Mouse (Mus musculus): ENCODE measurements around the gene Camk1g. TPM values are rescaled to one million over a fixed set of nuclear protein-coding genes. Genes with fewer than 3 reads are reported as not detected.

The Camk1g gene
- polyA plus RNA-seq, 1 experiment from 2014 or later = 0.86 TPM

GRCm38 (mm10) chr1:193390004-193390403, 19.9 kb upstream of the Camk1g start:
- Histone ChIP-seq H3K36me3 (no peaks in the 10 kb centered on the region), H3K9ac (no peak overlapping the region), H3K4me2 (no peak overlapping the region), H3K9me3 (replicated peaks) (no peaks in the 10 kb centered on the region), H3K4me1 (no peaks in the 10 kb centered on the region), H3K4me3 (no peak overlapping the region), H3K27ac (no peak overlapping the region), H3K27me3 (replicated peaks) (no peaks in the 10 kb centered on the region)
- 56% methylated on average over 12 of the region's 12 CpGs for WGBS (ENCODE audit: insufficient replicate concordance)
- ATAC-seq = no peak

DNA sequence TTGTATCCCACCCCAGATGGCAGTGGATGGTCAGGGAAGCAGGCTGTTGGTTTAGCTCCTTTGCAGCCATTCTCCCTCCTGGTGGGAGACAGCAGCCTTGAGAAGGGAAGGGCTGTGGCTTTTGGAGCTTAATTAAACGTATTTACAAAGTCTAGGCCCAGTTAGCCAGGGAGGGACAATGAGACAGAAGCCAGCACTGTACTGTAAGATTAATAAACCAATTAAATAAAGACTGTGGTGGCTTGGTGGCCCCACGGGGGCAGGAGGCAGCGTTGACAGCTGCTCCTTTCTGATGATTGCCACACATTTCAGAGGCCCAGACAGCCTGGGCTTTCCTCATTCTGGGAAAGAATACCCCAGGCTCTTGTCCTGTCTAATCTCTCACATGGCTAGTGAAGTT, 19.4 kb upstream of the Camk1g start:
- H3K9ac ChIP-seq = no peak overlapping the region
- H3K9me3 ChIP-seq (replicated peaks) = no peaks in the 10 kb centered on the region
- no peaks in the 10 kb centered on the region for H3K36me3 ChIP-seq
- H3K4me2 ChIP-seq = no peak overlapping the region
- ATAC-seq = no peak
- H3K27me3 ChIP-seq (replicated peaks) = no peaks in the 10 kb centered on the region
- no peaks in the 10 kb centered on the region for H3K4me1 ChIP-seq
- no peak overlapping the region for H3K4me3 ChIP-seq
- 23% methylated on average over 3 of the region's 3 CpGs for WGBS (ENCODE audit: insufficient replicate concordance)
- no peak overlapping the region for H3K27ac ChIP-seq

GRCm38 (mm10) chr1:193387241-193387640, 17.1 kb upstream of the Camk1g start:
- no peak for ATAC-seq
- no peaks in the 10 kb centered on the region for H3K27me3 ChIP-seq (replicated peaks)
- H3K27ac ChIP-seq = no peak overlapping the region
- 43% methylated on average over 2 of the region's 2 CpGs for WGBS (ENCODE audit: insufficient replicate concordance)
- no peaks in the 10 kb centered on the region for H3K9me3 ChIP-seq (replicated peaks)
- no peak overlapping the region for H3K4me3 ChIP-seq
- peaks cover 2% of the 10 kb centered on the region for H3K4me1 ChIP-seq
- H3K36me3 ChIP-seq = no peaks in the 10 kb centered on the region
- no peak overlapping the region for H3K9ac ChIP-seq
- H3K4me2 ChIP-seq = no peak overlapping the region

DNA sequence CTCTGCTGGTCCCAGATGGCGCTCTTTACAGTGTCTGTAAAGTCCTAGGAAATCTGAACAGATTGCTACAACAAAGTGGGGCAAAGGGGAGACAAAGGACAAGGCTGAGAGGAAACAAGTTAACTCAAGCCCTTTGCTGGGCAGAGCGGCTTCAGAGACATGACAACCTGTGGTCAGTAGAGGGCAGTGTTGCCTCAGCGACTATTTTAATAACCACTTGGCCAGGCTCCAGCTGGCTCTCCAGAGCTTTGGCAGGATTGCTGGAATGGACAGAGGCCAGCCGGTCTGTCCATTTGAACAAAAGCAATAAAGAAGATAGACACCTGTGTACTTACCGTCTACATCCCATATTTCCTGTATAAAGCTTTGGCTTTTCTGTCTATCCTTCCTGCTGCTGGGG, 16.0 kb upstream of the Camk1g start:
- ATAC-seq = no peak
- WGBS (ENCODE audit: insufficient replicate concordance) = 2% methylated on average over 5 of the region's 5 CpGs

GRCm38 (mm10) chr1:193382841-193383462, 12.9 kb upstream of the Camk1g start:
- H3K4me1 ChIP-seq = peaks cover 7% of the 10 kb centered on the region
- H3K4me2 ChIP-seq = peak overlapping the region; percentile 68
- peak; percentile 66 for ATAC-seq
- H3K36me3 ChIP-seq = no peaks in the 10 kb centered on the region
- no peak overlapping the region for H3K27ac ChIP-seq
- peaks cover 15% of the 10 kb centered on the region; the same call in 1 of the 2 replicates for H3K27me3 ChIP-seq (replicated peaks)
- H3K9me3 ChIP-seq (replicated peaks) = no peaks in the 10 kb centered on the region
- H3K4me3 ChIP-seq = peak overlapping the region; percentile 48
- H3K9ac ChIP-seq = peak overlapping the region; percentile 19; the same call in 1 of the 2 replicates
- 6% methylated on average over 8 of the region's 8 CpGs for WGBS (ENCODE audit: insufficient replicate concordance)

More for the DNA sequence above, 16.0 kb upstream of the Camk1g start:
- Histone ChIP-seq H3K36me3 (no peaks in the 10 kb centered on the region), H3K9ac (no peak overlapping the region), H3K27ac (no peak overlapping the region), H3K4me1 (peaks cover 7% of the 10 kb centered on the region), H3K4me3 (no peak overlapping the region), H3K9me3 (replicated peaks) (no peaks in the 10 kb centered on the region), H3K4me2 (no peak overlapping the region), H3K27me3 (replicated peaks) (peaks cover 9% of the 10 kb centered on the region; the same call in 1 of the 2 replicates)

GRCm38 (mm10) chr1:193382435-193382834, 12.3 kb upstream of the Camk1g start:
- Histone ChIP-seq H3K9me3 (replicated peaks) (no peaks in the 10 kb centered on the region), H3K9ac (peak overlapping the region; percentile 29; the same call in 1 of the 2 replicates), H3K4me3 (peak overlapping the region; percentile 48), H3K4me1 (peaks cover 7% of the 10 kb centered on the region), H3K27me3 (replicated peaks) (peaks cover 15% of the 10 kb centered on the region; the same call in 1 of the 2 replicates), H3K4me2 (peak overlapping the region; percentile 68), H3K27ac (no peak overlapping the region), H3K36me3 (no peaks in the 10 kb centered on the region)
- ATAC-seq = peak; percentile 76
- WGBS (ENCODE audit: insufficient replicate concordance) = 0% methylated on average over 8 of the region's 8 CpGs

DNA sequence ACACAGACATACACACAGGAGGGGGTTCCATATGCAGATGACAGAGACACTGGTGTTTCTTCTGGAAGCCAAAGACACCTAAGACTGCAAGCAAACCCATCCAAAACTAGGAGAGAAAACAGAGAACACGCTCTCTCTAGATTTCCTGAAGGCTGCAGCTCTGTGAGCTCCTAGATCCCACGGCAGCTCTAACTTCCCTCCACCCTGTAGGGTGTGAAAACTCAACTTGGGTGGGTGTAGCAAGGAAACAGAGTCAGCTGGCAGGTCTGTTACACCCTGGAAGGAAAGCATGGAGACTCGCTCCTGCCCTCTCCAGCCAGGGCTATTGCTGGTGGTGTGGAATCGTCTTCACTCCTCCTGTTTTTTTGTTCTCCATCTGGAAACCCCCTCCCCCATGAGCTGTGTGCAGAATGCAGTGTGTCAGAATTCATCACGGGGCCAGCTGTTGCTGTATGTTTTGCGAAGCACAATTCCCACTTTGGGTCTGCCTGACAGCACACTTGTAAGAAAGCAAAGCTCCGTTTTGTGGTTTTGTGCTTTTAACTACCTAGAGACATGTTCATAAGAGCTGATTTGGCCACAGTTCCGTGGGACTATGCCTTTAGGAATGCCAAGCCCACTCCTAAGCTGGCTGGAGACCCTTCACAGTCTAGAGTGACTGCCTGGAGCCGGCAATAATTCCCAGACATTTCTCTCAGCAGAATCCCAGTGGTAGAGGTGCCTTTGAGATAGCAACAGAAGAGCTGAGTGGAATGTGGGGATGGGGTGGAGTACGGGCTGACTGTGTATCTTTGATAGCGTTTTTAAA, 11.7 kb upstream of the Camk1g start:
- Histone ChIP-seq H3K27me3 (replicated peaks) (peaks cover 15% of the 10 kb centered on the region; the same call in 1 of the 2 replicates), H3K4me1 (peaks cover 7% of the 10 kb centered on the region), H3K36me3 (no peaks in the 10 kb centered on the region), H3K27ac (no peak overlapping the region), H3K9ac (peak overlapping the region; percentile 29; the same call in 1 of the 2 replicates), H3K4me2 (peak overlapping the region; percentile 68), H3K9me3 (replicated peaks) (no peaks in the 10 kb centered on the region), H3K4me3 (peak overlapping the region; percentile 48; the same call in 1 of the 2 replicates)
- 31% methylated on average over 11 of the region's 11 CpGs for WGBS (ENCODE audit: insufficient replicate concordance)
- peak; percentile 25; the same call in 1 of the 2 replicates for ATAC-seq

DNA sequence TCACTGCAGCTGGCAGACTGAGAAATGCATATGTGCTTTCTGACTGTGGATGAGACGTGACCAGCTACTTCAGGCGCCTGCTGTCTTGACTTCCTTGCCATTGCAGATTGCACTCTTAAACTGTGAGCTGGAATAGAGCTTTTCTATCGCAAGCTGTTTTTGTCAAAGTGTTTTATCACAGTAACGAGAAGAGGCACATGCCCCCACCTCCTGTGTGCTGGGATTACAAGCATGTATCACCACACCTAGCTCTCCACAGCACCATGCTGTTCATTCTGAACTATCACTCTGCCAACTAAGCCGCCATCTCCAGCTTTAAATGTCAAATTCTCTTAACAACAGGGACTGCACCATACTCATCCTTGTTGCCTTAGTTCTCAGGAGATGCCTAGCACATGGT, 10.8 kb upstream of the Camk1g start:
- WGBS (ENCODE audit: insufficient replicate concordance) = 59% methylated on average over 5 of the region's 5 CpGs
- Histone ChIP-seq H3K36me3 (no peaks in the 10 kb centered on the region), H3K4me2 (no peak overlapping the region), H3K9me3 (replicated peaks) (no peaks in the 10 kb centered on the region), H3K9ac (no peak overlapping the region), H3K4me3 (no peak overlapping the region), H3K27me3 (replicated peaks) (peaks cover 15% of the 10 kb centered on the region; the same call in 1 of the 2 replicates), H3K27ac (no peak overlapping the region), H3K4me1 (peaks cover 7% of the 10 kb centered on the region)
- no peak for ATAC-seq

- 52% methylated on average over 6 of the region's 6 CpGs for WGBS (ENCODE audit: insufficient replicate concordance)
- no peak for ATAC-seq
Measured at GRCm38 (mm10) chr1:193379634-193380033, 9.5 kb upstream of the Camk1g start.

DNA sequence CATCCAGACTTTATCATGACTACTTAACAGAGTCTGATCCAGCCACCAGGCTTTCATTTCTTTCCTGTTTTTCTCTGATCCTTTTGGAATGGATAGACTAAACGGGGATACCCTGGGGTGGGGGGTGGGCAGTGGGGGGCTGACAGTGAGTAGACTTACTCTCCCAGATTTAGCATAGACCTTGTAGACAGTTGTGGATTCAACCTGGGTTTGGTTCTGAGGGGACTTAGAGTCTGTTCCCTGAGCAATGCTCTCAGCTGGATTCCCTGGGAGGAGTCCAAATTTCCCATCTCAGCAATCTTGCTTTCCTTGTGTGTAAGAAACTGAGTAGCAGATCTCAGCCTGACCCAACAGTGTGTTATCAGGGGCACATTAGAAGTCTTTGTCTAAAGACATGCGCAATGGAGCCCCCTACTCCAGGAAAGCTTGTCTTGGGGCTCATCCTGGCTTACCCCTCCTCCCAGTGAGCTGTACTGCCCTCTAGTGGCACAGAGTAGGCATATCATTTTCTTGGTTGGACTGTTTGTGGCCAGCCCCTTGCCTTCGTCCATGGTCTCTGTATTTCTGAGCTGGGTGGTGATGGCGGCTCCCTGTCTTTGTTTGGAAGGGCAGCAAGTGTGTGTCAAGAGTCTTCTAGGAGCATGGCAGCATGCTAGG, 6.5 kb upstream of the Camk1g start:
- Histone ChIP-seq H3K4me3 (no peak overlapping the region), H3K9ac (no peak overlapping the region), H3K4me2 (no peak overlapping the region), H3K27ac (no peak overlapping the region), H3K9me3 (replicated peaks) (no peaks in the 10 kb centered on the region), H3K27me3 (replicated peaks) (peaks cover 10% of the 10 kb centered on the region; the same call in 1 of the 2 replicates), H3K4me1 (no peaks in the 10 kb centered on the region), H3K36me3 (no peaks in the 10 kb centered on the region)
- no peak for ATAC-seq
- 30% methylated on average over 4 of the region's 4 CpGs for WGBS (ENCODE audit: insufficient replicate concordance)

More at GRCm38 (mm10) chr1:193379634-193380033, 9.5 kb upstream of the Camk1g start:
- H3K27ac ChIP-seq = no peak overlapping the region
- no peaks in the 10 kb centered on the region for H3K36me3 ChIP-seq
- peaks cover 7% of the 10 kb centered on the region for H3K4me1 ChIP-seq
- peaks cover 15% of the 10 kb centered on the region; the same call in 1 of the 2 replicates for H3K27me3 ChIP-seq (replicated peaks)
- no peak overlapping the region for H3K4me2 ChIP-seq
- no peak overlapping the region for H3K4me3 ChIP-seq
- H3K9ac ChIP-seq = no peak overlapping the region
- no peaks in the 10 kb centered on the region for H3K9me3 ChIP-seq (replicated peaks)

- Histone ChIP-seq H3K4me2 (no peak overlapping the region), H3K4me1 (no peaks in the 10 kb centered on the region), H3K36me3 (no peaks in the 10 kb centered on the region), H3K9ac (no peak overlapping the region), H3K27me3 (replicated peaks) (no peaks in the 10 kb centered on the region), H3K27ac (no peak overlapping the region), H3K9me3 (replicated peaks) (no peaks in the 10 kb centered on the region), H3K4me3 (no peak overlapping the region)
- ATAC-seq = no peak
- 74% methylated on average over 6 of the region's 6 CpGs for WGBS (ENCODE audit: insufficient replicate concordance)
Measured at GRCm38 (mm10) chr1:193373906-193374413, 3.9 kb upstream of the Camk1g start.

All from liver, embryonic 12.5 days (tissue).